Mouse (Mus musculus) heart, embryonic 11.5 days (tissue): ENCODE data around the gene Adprh. TPM values are rescaled to one million over a fixed set of nuclear protein-coding genes. Genes with fewer than 3 reads are reported as not detected.
"Not testable (repeated sequence)": the region's sequence is repeated elsewhere in the genome, so short reads cannot be mapped to it uniquely, and the experiment has no call there.

Source experiments
- ATAC-seq: fragments of 200-750 bp; cut with Nextera tagmentation; replicated peaks from 2 replicates; pipeline ENCODE4 v1.8.0; 2017; ENCODE audit warnings: moderate library complexity; ENCODE audit not compliant: insufficient number of reproducible peaks, low FRiP score, low TSS enrichment
- H3K27ac ChIP-seq: fragments of 300-500 bp; sonication (generic); 2 replicates; pipeline ENCODE4 v1.5.1; 2014; ENCODE audit warnings: mild to moderate bottlenecking, low read depth, low read length
- H3K27me3 ChIP-seq: fragments of 300-500 bp; sonication (generic); 2 replicates; pipeline ENCODE4 v1.6.1; 2014; ENCODE audit warnings: mild to moderate bottlenecking, low read length, mixed read lengths; ENCODE audit not compliant: control insufficient read depth, insufficient read depth
- H3K36me3 ChIP-seq: fragments of 300-500 bp; sonication (generic); 2 replicates; pipeline ENCODE4 v1.6.1; 2014; ENCODE audit warnings: mild to moderate bottlenecking, low read length, moderate library complexity, mixed read lengths; ENCODE audit not compliant: control insufficient read depth, insufficient read depth
- H3K4me1 ChIP-seq: fragments of 300-500 bp; sonication (generic); 2 replicates; pipeline ENCODE4 v1.6.1; 2014; ENCODE audit warnings: low read length; ENCODE audit not compliant: control insufficient read depth, insufficient read depth
- H3K4me2 ChIP-seq: fragments of 300-500 bp; sonication (generic); 2 replicates; pipeline ENCODE4 v1.6.1; 2014; ENCODE audit warnings: mild to moderate bottlenecking, moderate library complexity
- H3K4me3 ChIP-seq: fragments of 300-500 bp; sonication (generic); 2 replicates; pipeline ENCODE4 v1.5.1; 2014; ENCODE audit warnings: low read depth, low read length
- H3K9ac ChIP-seq: fragments of 300-500 bp; sonication (generic); 2 replicates; pipeline ENCODE4 v1.6.1; 2014; ENCODE audit warnings: mild to moderate bottlenecking, low read depth, low read length, moderate library complexity
- H3K9me3 ChIP-seq: fragments of 300-500 bp; sonication (generic); replicated peaks from 2 replicates; pipeline ENCODE4 v1.6.1; 2016; ENCODE audit warnings: low read length; ENCODE audit not compliant: control insufficient read depth
- WGBS: fragments of 180-500 bp; shearing (Covaris S2); extraction: QIAGEN DNeasy Blood & Tissue Kit; methylation state at CpG from one replicate; pipeline ENCODE4 v1.1.7; 2014; ENCODE audit not compliant: insufficient replicate concordance; 5-methylcytosine and 5-hydroxymethylcytosine counted together
- polyA plus RNA-seq: library from polyadenylated mRNA; unstranded; fragments of >200 nt; fragmentation: Nextera tagmentation; extraction: Ambion mirVana; gene quantifications from 2 replicates; pipeline ENCODE4 v1.2.1, GENCODE M21; 2014

Gene Adprh
- polyA plus RNA-seq, 1 experiment from 2014 or later, result 101 TPM

DNA sequence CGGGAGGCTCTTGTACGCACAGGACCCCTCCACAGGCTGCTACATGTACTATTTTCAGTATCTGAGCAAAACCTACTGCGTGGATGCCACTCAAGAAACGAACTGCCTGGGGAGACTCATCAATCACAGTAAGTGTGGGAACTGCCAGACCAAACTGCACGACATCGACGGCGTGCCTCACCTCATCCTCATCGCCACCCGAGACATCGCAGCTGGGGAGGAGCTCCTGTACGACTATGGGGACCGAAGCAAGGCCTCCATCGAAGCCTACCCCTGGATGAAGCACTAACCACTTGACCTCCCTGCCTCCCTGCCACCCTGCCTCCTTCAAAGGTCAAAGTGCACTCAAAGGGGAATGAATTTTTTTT, 24.7 kb upstream of the Adprh start:
- peak overlapping the region; percentile 39 for H3K4me3 ChIP-seq
- ATAC-seq, H3K27me3 ChIP-seq, H3K9me3 ChIP-seq, H3K27ac ChIP-seq, H3K36me3 ChIP-seq, H3K4me1 ChIP-seq: not testable (repeated sequence)
- H3K4me2 ChIP-seq, result peak overlapping the region; percentile 64
- 42% methylated on average over 14 of the region's 14 CpGs for WGBS
- peak overlapping the region; percentile 62 for H3K9ac ChIP-seq

DNA sequence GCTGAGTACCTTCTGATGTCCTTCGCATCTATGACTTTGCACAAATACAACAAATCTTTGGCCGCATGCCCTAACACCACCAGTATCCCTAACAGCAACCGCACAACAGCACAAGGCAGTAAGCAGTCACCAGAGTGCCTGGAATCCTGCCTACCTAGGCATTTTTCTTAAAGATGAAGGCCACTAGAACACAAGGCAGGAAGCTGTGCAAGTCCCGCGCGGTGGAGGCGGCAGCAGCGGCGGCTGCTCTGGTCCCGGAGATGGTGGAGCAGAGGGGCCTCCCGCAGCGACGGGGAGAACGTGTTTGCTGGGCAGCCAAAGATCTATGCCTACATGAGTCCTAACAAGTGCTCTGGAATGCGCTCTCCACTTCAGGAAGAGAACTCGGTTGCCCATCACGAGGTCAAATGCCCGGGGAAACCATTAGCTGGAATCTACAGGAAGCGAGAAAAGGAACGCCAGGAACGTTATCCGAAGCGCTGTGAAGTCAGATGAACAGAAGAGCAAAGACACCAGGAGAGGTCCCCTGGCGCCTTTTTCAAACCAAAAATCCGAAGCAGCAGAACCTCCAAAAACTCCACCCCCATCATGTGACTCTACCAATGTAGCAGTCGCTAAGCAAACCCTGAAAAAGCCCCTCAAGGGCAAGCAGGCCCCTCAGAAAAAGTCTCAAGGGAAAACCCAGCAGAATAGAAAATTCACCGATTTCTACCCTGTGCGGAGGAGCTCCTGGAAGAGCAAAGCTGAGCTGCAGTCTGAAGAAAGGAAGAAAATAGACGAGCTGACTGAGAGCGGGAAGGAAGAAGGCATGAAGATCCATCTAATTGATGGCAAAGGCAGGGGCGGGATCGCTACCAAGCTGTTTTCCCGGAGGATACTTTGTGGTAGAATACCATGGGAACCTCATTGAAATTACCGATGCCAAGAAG, 24.1 kb upstream of the Adprh start:
- peak; percentile 67; the same call in 1 of the 2 replicates for ATAC-seq
- Histone ChIP-seq H3K36me3 (no peaks in the 10 kb centered on the region), H3K9ac (peak overlapping the region; percentile 62), H3K27me3 (no peaks in the 10 kb centered on the region), H3K4me1 (peaks cover 5% of the 10 kb centered on the region; the same call in 1 of the 2 replicates), H3K9me3 (no peaks in the 10 kb centered on the region), H3K4me2 (peak overlapping the region; percentile 64), H3K4me3 (peak overlapping the region; percentile 39), H3K27ac (peak overlapping the region; percentile 68)
- 9% methylated on average over 34 of the region's 34 CpGs for WGBS

GRCm38 (mm10) chr16:38475681-38476311, 23.3 kb upstream of the Adprh start:
- Histone ChIP-seq H3K4me2 (peak overlapping the region; percentile 64), H3K27ac (peak overlapping the region; percentile 68), H3K4me3 (peak overlapping the region; percentile 39), H3K36me3 (no peaks in the 10 kb centered on the region), H3K27me3 (no peaks in the 10 kb centered on the region), H3K9ac (peak overlapping the region; percentile 62; the same call in 1 of the 2 replicates), H3K9me3 (no peaks in the 10 kb centered on the region), H3K4me1 (peaks cover 5% of the 10 kb centered on the region; the same call in 1 of the 2 replicates)
- no peak for ATAC-seq
- 20% methylated on average over 4 of the region's 4 CpGs for WGBS

GRCm38 (mm10) chr16:38474677-38475286, 22.3 kb upstream of the Adprh start:
- ATAC-seq, result no peak
- WGBS, result 83% methylated on average over 9 of the region's 9 CpGs
- Histone ChIP-seq H3K4me1 (peaks cover 5% of the 10 kb centered on the region; the same call in 1 of the 2 replicates), H3K9ac (no peak overlapping the region), H3K36me3 (no peaks in the 10 kb centered on the region), H3K27ac (no peak overlapping the region), H3K9me3 (no peaks in the 10 kb centered on the region), H3K4me3 (no peak overlapping the region), H3K4me2 (no peak overlapping the region), H3K27me3 (no peaks in the 10 kb centered on the region)

GRCm38 (mm10) chr16:38473661-38474060, 21.2 kb upstream of the Adprh start:
- Histone ChIP-seq H3K27me3 (no peaks in the 10 kb centered on the region), H3K4me3 (no peak overlapping the region), H3K4me1 (peaks cover 5% of the 10 kb centered on the region; the same call in 1 of the 2 replicates), H3K9me3 (no peaks in the 10 kb centered on the region), H3K4me2 (no peak overlapping the region), H3K27ac (no peak overlapping the region), H3K9ac (no peak overlapping the region), H3K36me3 (no peaks in the 10 kb centered on the region)
- ATAC-seq, result no peak
- WGBS, result 76% methylated on average over 5 of the region's 5 CpGs

DNA sequence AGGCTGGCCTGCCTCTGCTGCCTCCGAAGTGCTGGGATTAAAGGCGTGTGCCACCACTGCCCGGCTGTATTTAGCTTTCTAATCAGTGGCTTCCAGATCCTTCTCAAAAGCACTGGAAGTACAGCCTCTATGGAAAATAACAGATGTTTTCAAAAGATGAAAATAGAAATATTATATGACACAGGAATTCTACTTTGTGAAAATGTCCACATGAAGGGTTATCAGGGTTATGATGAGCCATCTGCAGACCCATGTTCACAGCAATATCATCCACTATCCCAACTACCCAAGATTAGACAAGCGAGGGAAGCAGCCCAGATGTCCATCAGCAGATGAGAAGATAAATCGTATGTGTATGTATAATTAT, 20.0 kb upstream of the Adprh start:
- Histone ChIP-seq H3K4me3 (no peak overlapping the region), H3K27ac (no peak overlapping the region), H3K9ac (no peak overlapping the region), H3K4me2 (no peak overlapping the region), H3K36me3 (no peaks in the 10 kb centered on the region), H3K4me1 (peaks cover 5% of the 10 kb centered on the region; the same call in 1 of the 2 replicates), H3K9me3 (no peaks in the 10 kb centered on the region), H3K27me3 (no peaks in the 10 kb centered on the region)
- 83% methylated on average over 5 of the region's 5 CpGs for WGBS
- ATAC-seq, result no peak

GRCm38 (mm10) chr16:38471697-38472506, 19.4 kb upstream of the Adprh start:
- Histone ChIP-seq H3K9ac (no peak overlapping the region), H3K4me1 (peaks cover 9% of the 10 kb centered on the region; the same call in 1 of the 2 replicates), H3K9me3 (no peaks in the 10 kb centered on the region), H3K4me3 (no peak overlapping the region), H3K4me2 (no peak overlapping the region), H3K36me3 (no peaks in the 10 kb centered on the region), H3K27me3 (no peaks in the 10 kb centered on the region), H3K27ac (no peak overlapping the region)
- WGBS, result 66% methylated on average over 11 of the region's 11 CpGs
- ATAC-seq, result no peak

DNA sequence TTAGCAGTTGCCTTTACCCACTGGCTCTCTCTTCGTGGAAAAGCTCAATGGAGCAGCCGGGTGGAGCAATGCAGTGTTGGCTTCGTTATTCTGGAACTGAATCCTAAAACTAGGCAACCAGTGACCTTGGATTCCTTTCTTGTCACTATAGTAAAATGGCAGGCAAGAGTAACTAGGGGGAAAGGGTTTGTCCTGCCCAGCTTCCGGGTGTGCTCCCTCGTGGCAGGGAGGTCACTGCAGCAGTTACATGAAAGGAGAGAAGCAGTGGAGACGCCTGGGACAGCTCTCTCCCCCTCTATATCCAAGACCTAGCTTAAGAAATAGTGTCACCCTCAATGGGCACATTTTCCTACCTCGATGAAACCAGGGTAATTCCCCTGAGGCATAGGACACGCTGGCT, 16.9 kb upstream of the Adprh start:
- Histone ChIP-seq H3K4me2 (no peak overlapping the region), H3K9me3 (no peaks in the 10 kb centered on the region), H3K4me1 (0 out of 2 replicates have a peak, but pooled peaks cover 4% of the 10 kb centered on the region), H3K9ac (no peak overlapping the region), H3K36me3 (no peaks in the 10 kb centered on the region), H3K27ac (no peak overlapping the region), H3K27me3 (no peaks in the 10 kb centered on the region), H3K4me3 (no peak overlapping the region)
- WGBS, result 79% methylated on average over 8 of the region's 8 CpGs
- no peak for ATAC-seq
